9 mouse cellular contexts compared by ENCODE assay signal in the genomic region with DNA sequence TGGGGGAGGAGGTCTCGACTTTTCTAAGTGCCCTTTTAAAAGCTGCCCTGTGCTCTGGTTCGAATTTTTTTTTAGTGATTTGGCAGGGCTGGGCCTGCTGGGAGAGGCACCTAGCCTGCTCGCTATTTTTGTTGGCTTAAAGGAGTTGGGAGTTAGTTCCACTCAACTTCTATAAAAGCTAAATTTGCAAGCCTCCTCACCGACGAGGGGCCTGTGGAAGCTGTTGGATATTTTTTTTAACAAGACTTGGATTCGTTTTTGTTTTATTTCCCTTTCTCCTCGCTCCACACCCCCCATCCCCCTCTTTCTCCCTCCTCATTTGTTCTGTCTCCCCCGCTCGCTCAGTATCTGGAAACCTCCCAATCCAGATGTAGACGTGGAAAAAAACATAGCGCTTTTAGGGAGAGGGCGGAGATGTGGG. TPM values are rescaled to one million over a fixed set of nuclear protein-coding genes. Genes with fewer than 3 reads are reported as not detected.
DNase-seq lines count a peak whose midpoint lies in the region; ATAC-seq and TF ChIP-seq lines count a peak whose summit lies in the region.
"Had no signal": no experiment of that assay in that cellular context is flagged by ENCODE, and none has a peak within 500 bp of the region (broad histone marks: within the 10 kb centered on the region; RNA-seq: fewer than 3 reads in every experiment).

No protein-coding gene starts in this region.

- no peaks in the 10 kb centered on the region for H3K36me3 ChIP-seq in liver, embryonic 11.5 days (ENCODE audit: control insufficient read depth, insufficient read depth, low read length)
- no peaks in the 10 kb centered on the region for H3K36me3 ChIP-seq in forebrain, postnatal 0 days (ENCODE audit: insufficient read depth)
- no peaks in the 10 kb centered on the region for H3K36me3 ChIP-seq in limb, embryonic 11.5 days (ENCODE audit: control insufficient read depth, insufficient read depth, low read length)
- no peaks in the 10 kb centered on the region; the same call in 1 of the 2 replicates for H3K36me3 ChIP-seq in stomach, embryonic 14.5 days (ENCODE audit: control insufficient read depth, insufficient read depth, low read length)

- 11% methylated on average over 12 of the region's 12 CpGs for WGBS in liver, embryonic 11.5 days
- WGBS in forebrain, postnatal 0 days, result 1% methylated on average over 12 of the region's 12 CpGs
- under 1% methylated on average over 12 of the region's 12 CpGs for WGBS in limb, embryonic 11.5 days
- WGBS in stomach, embryonic 14.5 days, result 2% methylated on average over 12 of the region's 12 CpGs

- DNase-seq in liver, embryonic 11.5 days (ENCODE audit: low spot score), result no peak
- no peak for DNase-seq in liver
- no peak for DNase-seq in forebrain, postnatal 0 days
- peak; percentile 66 for DNase-seq in limb, embryonic 11.5 days (ENCODE audit: low spot score)
- no peak for DNase-seq in thymus, postnatal 4 days
- DNase-seq in MN1 (ENCODE audit: low spot score), result no peak
- no peak for DNase-seq in adrenal gland, adult 8-10 months

- peak overlapping the region; percentile 50 for H3K4me2 ChIP-seq in liver, embryonic 11.5 days
- peak overlapping the region; percentile 81 for H3K4me2 ChIP-seq in forebrain, postnatal 0 days (ENCODE audit: low read depth)
- H3K4me2 ChIP-seq in limb, embryonic 11.5 days (ENCODE audit: low read depth, severe bottlenecking), result peak overlapping the region; percentile 53
- peak overlapping the region; percentile 88 for H3K4me2 ChIP-seq in stomach, embryonic 14.5 days (replicated peaks; ENCODE audit: low read depth, low read length)

- H3K9ac ChIP-seq in liver, embryonic 11.5 days (ENCODE audit: low read depth, low read length), result peak overlapping the region; percentile 41; the same call in 1 of the 2 replicates
- H3K9ac ChIP-seq in forebrain, postnatal 0 days, result peak overlapping the region; percentile 33
- peak overlapping the region; percentile 90 for H3K9ac ChIP-seq in limb, embryonic 11.5 days (ENCODE audit: low read length)
- peak overlapping the region; percentile 97 for H3K9ac ChIP-seq in stomach, embryonic 14.5 days (replicated peaks; ENCODE audit: low read depth, low read length)

- ATAC-seq in liver, embryonic 11.5 days (replicated peaks; ENCODE audit: low FRiP score), result no peak
- no peak for ATAC-seq in forebrain, postnatal 0 days
- no peak for ATAC-seq in limb, embryonic 11.5 days (ENCODE audit: insufficient number of reproducible peaks, low FRiP score, low TSS enrichment, low read depth)
- ATAC-seq in stomach, embryonic 14.5 days (ENCODE audit: insufficient number of reproducible peaks, insufficient read depth, low FRiP score, low read depth), result no peak

- H3K9me3 ChIP-seq in liver, embryonic 11.5 days (ENCODE audit: control insufficient read depth, low read length), result no peaks in the 10 kb centered on the region
- H3K9me3 ChIP-seq in forebrain, postnatal 0 days (ENCODE audit: low read length), result no peaks in the 10 kb centered on the region
- H3K9me3 ChIP-seq in limb, embryonic 11.5 days (ENCODE audit: control insufficient read depth, low read length), result no peaks in the 10 kb centered on the region
- no peaks in the 10 kb centered on the region for H3K9me3 ChIP-seq in stomach, embryonic 14.5 days (ENCODE audit: control insufficient read depth, low read depth, low read length)

- no peak overlapping the region for H3K27ac ChIP-seq in liver, embryonic 11.5 days (ENCODE audit: low read depth, low read length)
- H3K27ac ChIP-seq in forebrain, postnatal 0 days (ENCODE audit: low read depth, low read length), result no peak overlapping the region
- peak overlapping the region; percentile 90 for H3K27ac ChIP-seq in limb, embryonic 11.5 days (replicated peaks; ENCODE audit: low read depth, low read length)
- peak overlapping the region; percentile 95 for H3K27ac ChIP-seq in stomach, embryonic 14.5 days (ENCODE audit: low read length)

- no peaks in the 10 kb centered on the region for H3K4me1 ChIP-seq in liver, embryonic 11.5 days (replicated peaks; ENCODE audit: control insufficient read depth, insufficient read depth, low read length)
- no peaks in the 10 kb centered on the region for H3K4me1 ChIP-seq in forebrain, postnatal 0 days (ENCODE audit: insufficient read depth)
- peaks cover 36% of the 10 kb centered on the region for H3K4me1 ChIP-seq in limb, embryonic 11.5 days (ENCODE audit: control insufficient read depth, insufficient read depth, low read length)
- peaks cover 38% of the 10 kb centered on the region for H3K4me1 ChIP-seq in stomach, embryonic 14.5 days (ENCODE audit: control insufficient read depth, insufficient read depth, low read length)

- no peak for TF ChIP-seq CTCF in forebrain, postnatal 0 days (IDR thresholded peaks at IDR 0.05; ENCODE audit: low read depth)

- H3K4me3 ChIP-seq in liver, embryonic 11.5 days (ENCODE audit: low read depth, low read length), result peak overlapping the region; percentile 53
- peak overlapping the region; percentile 79 for H3K4me3 ChIP-seq in forebrain, postnatal 0 days (ENCODE audit: low read depth, low read length)
- peak overlapping the region; percentile 99 for H3K4me3 ChIP-seq in limb, embryonic 11.5 days (ENCODE audit: low read depth, low read length)
- H3K4me3 ChIP-seq in stomach, embryonic 14.5 days (ENCODE audit: low read depth, low read length), result peak overlapping the region; percentile 90

- H3K27me3 ChIP-seq in liver, embryonic 11.5 days (replicated peaks; ENCODE audit: control insufficient read depth, insufficient read depth, low read length), result peaks cover 69% of the 10 kb centered on the region
- no peaks in the 10 kb centered on the region for H3K27me3 ChIP-seq in forebrain, postnatal 0 days (ENCODE audit: insufficient read depth, low read length)
- 0 out of 2 replicates have a peak, but pooled peaks cover 4% of the 10 kb centered on the region for H3K27me3 ChIP-seq in limb, embryonic 11.5 days (ENCODE audit: control insufficient read depth, insufficient read depth, low read length)
- H3K27me3 ChIP-seq in stomach, embryonic 14.5 days (ENCODE audit: control insufficient read depth, insufficient read depth, low read length), result no peaks in the 10 kb centered on the region

RNA-seq across cellular contexts. Expression of gene Fzd2, which starts 2.6 kb away (rescaled TPM):
- 8.4 and 9.0 TPM in 2 replicates for polyA plus RNA-seq in liver, embryonic 11.5 days (2014; fragmentation: Nextera tagmentation; extraction: Ambion mirVana)
- 12.0 and 15.2 TPM in 2 replicates for total RNA-seq in forebrain, postnatal 0 days (2014; rRNA removed)
- polyA plus RNA-seq in forebrain, postnatal 0 days (2015; fragmentation: Nextera tagmentation; extraction: Ambion mirVana), result 4.5 and 4.6 TPM in 2 replicates
- 57.2 and 57.4 TPM in 2 replicates for polyA plus RNA-seq in limb, embryonic 11.5 days (2014; fragmentation: Nextera tagmentation; extraction: Ambion mirVana)
- 30.5 and 30.6 TPM in 2 replicates for polyA plus RNA-seq in stomach, embryonic 14.5 days (2014; fragmentation: Nextera tagmentation; extraction: Ambion mirVana)
- 1 to 10 TPM; 4.8 to 6.9 (median 5.7) TPM for total RNA-seq in adrenal gland, adult 8-10 months (2022)

RNA-seq across cellular contexts. Expression of gene Gm11627, which starts 27.5 kb away (rescaled TPM):
- polyA plus RNA-seq in liver, embryonic 11.5 days (2014; fragmentation: Nextera tagmentation; extraction: Ambion mirVana), result 1.2 and 1.4 TPM in 2 replicates
- total RNA-seq in forebrain, postnatal 0 days (2014; rRNA removed), result 2.6 and 5.5 TPM in 2 replicates
- 3.7 and 5.9 TPM in 2 replicates for polyA plus RNA-seq in forebrain, postnatal 0 days (2015; fragmentation: Nextera tagmentation; extraction: Ambion mirVana)
- 3.9 and 4.2 TPM in 2 replicates for polyA plus RNA-seq in limb, embryonic 11.5 days (2014; fragmentation: Nextera tagmentation; extraction: Ambion mirVana)
- polyA plus RNA-seq in stomach, embryonic 14.5 days (2014; fragmentation: Nextera tagmentation; extraction: Ambion mirVana), result 15.9 and 18.9 TPM in 2 replicates
- under 1 TPM in 1 of 4 experiments, not detected in 3; 0.75 TPM for total RNA-seq in adrenal gland, adult 8-10 months (2022)

RNA-seq across cellular contexts. Expression of gene Gpatch8, which starts 50.6 kb away (rescaled TPM):
- 30.0 and 35.4 TPM in 2 replicates for polyA plus RNA-seq in liver, embryonic 11.5 days (2014; fragmentation: Nextera tagmentation; extraction: Ambion mirVana)
- total RNA-seq in forebrain, postnatal 0 days (2014; rRNA removed), result 29.5 and 31.1 TPM in 2 replicates
- 25.2 and 45.5 TPM in 2 replicates for polyA plus RNA-seq in forebrain, postnatal 0 days (2015; fragmentation: Nextera tagmentation; extraction: Ambion mirVana)
- 52.9 and 55.0 TPM in 2 replicates for polyA plus RNA-seq in limb, embryonic 11.5 days (2014; fragmentation: Nextera tagmentation; extraction: Ambion mirVana)
- 55.4 and 64.7 TPM in 2 replicates for polyA plus RNA-seq in stomach, embryonic 14.5 days (2014; fragmentation: Nextera tagmentation; extraction: Ambion mirVana)
- 10 to 100 TPM; 29.2 to 48.9 (median 35.7) TPM for total RNA-seq in adrenal gland, adult 8-10 months (2022)

RNA-seq across cellular contexts. Expression of gene Meioc, which starts 56.8 kb away (rescaled TPM):
- 0.25 and 0.36 TPM in 2 replicates for polyA plus RNA-seq in liver, embryonic 11.5 days (2014; fragmentation: Nextera tagmentation; extraction: Ambion mirVana)
- total RNA-seq in forebrain, postnatal 0 days (2014; rRNA removed), result not detected in 2 replicates
- polyA plus RNA-seq in forebrain, postnatal 0 days (2015; fragmentation: Nextera tagmentation; extraction: Ambion mirVana), result 0.08 and 0.10 TPM in 2 replicates
- polyA plus RNA-seq in limb, embryonic 11.5 days (2014; fragmentation: Nextera tagmentation; extraction: Ambion mirVana), result 0.35 and 1.2 TPM in 2 replicates
- polyA plus RNA-seq in stomach, embryonic 14.5 days (2014; fragmentation: Nextera tagmentation; extraction: Ambion mirVana), result 0.80 and 1.2 TPM in 2 replicates
- total RNA-seq in adrenal gland, adult 8-10 months (2022), result not detected
- total RNA-seq: heart, postnatal 14 days had no signal

Comparison
In these comparisons a context has a peak if more than half of its experiments do, and no peak if none do; other contexts are left out.
1. H3K27ac ChIP-seq: peak in limb, embryonic 11.5 days (single experiment) and stomach, embryonic 14.5 days (single experiment); none in liver, embryonic 11.5 days (single experiment) and forebrain, postnatal 0 days (single experiment).
2. H3K9ac ChIP-seq: peak in every context shown above with its lines; median percentile 97 in stomach, embryonic 14.5 days; 90 in limb, embryonic 11.5 days; 41 in liver, embryonic 11.5 days; 33 in forebrain, postnatal 0 days.
3. Peak in every context shown above with its lines, with median percentiles within 50 percentile points of each other: H3K4me2 ChIP-seq and H3K4me3 ChIP-seq.